Mouse (Mus musculus) ES-Bruce4 (cell line): ENCODE data around the gene Adm. TPM values are rescaled to one million over a fixed set of nuclear protein-coding genes. Genes with fewer than 3 reads are reported as not detected.

ENCODE experiments used
- H3K27ac ChIP-seq: 2 replicates; pipeline ENCODE4 v1.5.1; 2012; ENCODE audit warnings: low read length, inconsistent platforms; ENCODE audit not compliant: insufficient read depth
- H3K27me3 ChIP-seq: 2 replicates; pipeline ENCODE4 v1.6.1; 2012; ENCODE audit warnings: mild to moderate bottlenecking, low read length, inconsistent platforms; ENCODE audit not compliant: control insufficient read depth, poor library complexity, insufficient read depth, severe bottlenecking
- H3K36me3 ChIP-seq: 2 replicates; pipeline ENCODE4 v1.6.1; 2012; ENCODE audit warnings: inconsistent platforms, mild to moderate bottlenecking, low read length, moderate library complexity; ENCODE audit not compliant: control insufficient read depth, poor library complexity, insufficient read depth, severe bottlenecking
- H3K4me1 ChIP-seq: one replicate; pipeline ENCODE4 v1.8.1; 2011; ENCODE audit warnings: low read length; ENCODE audit not compliant: control insufficient read depth, insufficient read depth
- H3K4me3 ChIP-seq: 2 replicates; pipeline ENCODE4 v1.5.1; 2011; ENCODE audit warnings: low read depth, mild to moderate bottlenecking, low read length
- H3K9ac ChIP-seq: 2 replicates; pipeline ENCODE4 v1.6.1; 2012; ENCODE audit warnings: low read depth, mild to moderate bottlenecking, inconsistent platforms; ENCODE audit not compliant: poor library complexity, severe bottlenecking
- H3K9me3 ChIP-seq: replicated peaks from 2 replicates; pipeline ENCODE4 v1.6.1; 2012; ENCODE audit warnings: mild to moderate bottlenecking, low read length, inconsistent platforms; ENCODE audit not compliant: control insufficient read depth, poor library complexity, insufficient read depth, severe bottlenecking
- CTCF ChIP-seq: IDR thresholded peaks from one replicate; pipeline ENCODE4 v1.8.1; 2011; ENCODE audit warnings: low read depth, low read length
- EP300 ChIP-seq: IDR thresholded peaks from 2 replicates; pipeline ENCODE4 v1.6.1; 2011; ENCODE audit warnings: low read depth, low read length; ENCODE audit not compliant: insufficient read depth
- POLR2A ChIP-seq: IDR thresholded peaks from one replicate; pipeline ENCODE4 v1.8.1; 2011; ENCODE audit warnings: low read length; ENCODE audit not compliant: insufficient read depth
- polyA plus RNA-seq: library from polyadenylated mRNA; stranded (reverse); fragments of >200 nt; gene quantifications from 2 replicates; pipeline ENCODE4 v1.2.4, GENCODE M21; 2011; ENCODE audit warnings: low read depth; ENCODE audit not compliant: missing spikeins, insufficient read depth, insufficient read length

Adm gene
- polyA plus RNA-seq, 1 experiment = 1.9 TPM

- Histone ChIP-seq H3K27ac (no peak overlapping the region), H3K4me1 (no peaks in the 10 kb centered on the region), H3K9ac (peak overlapping the region; percentile 96), H3K36me3 (no peaks in the 10 kb centered on the region), H3K27me3 (no peaks in the 10 kb centered on the region), H3K4me3 (peak overlapping the region; percentile 95), H3K9me3 (no peaks in the 10 kb centered on the region)
- TF ChIP-seq CTCF (no peak), EP300 (no peak), POLR2A (no peak)
Measured at GRCm38 (mm10) chr7:110615151-110615631, 12.3 kb upstream of the Adm start.

DNA sequence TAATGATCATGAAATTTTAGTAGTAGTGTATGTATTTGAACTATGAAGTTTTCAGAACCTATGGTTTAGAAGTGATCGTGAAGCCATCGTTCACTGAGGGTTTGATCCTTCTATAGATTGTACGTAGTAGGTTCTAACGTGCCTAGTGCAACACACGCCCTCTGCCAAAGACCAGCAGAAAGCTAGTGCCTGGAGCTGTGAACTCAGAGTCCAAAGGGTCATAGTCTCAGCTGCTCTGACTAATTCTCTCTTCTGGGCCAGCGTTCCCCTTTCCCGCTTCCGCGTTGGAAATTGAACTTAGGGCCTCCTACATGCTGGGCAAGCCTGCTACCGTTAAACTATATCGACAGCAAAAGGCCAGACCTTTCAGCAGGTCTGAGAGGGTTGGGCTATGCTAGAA, 11.7 kb upstream of the Adm start:
- Histone ChIP-seq H3K9me3 (no peaks in the 10 kb centered on the region), H3K27me3 (no peaks in the 10 kb centered on the region), H3K4me3 (peak overlapping the region; percentile 23), H3K9ac (peak overlapping the region; percentile 96), H3K27ac (0 out of 2 replicates have a peak overlapping the region, but pooled peaks have one; percentile 25), H3K4me1 (no peaks in the 10 kb centered on the region), H3K36me3 (no peaks in the 10 kb centered on the region)
- TF ChIP-seq EP300 (no peak), CTCF (no peak), POLR2A (no peak)

- H3K4me1 ChIP-seq = no peaks in the 10 kb centered on the region
- H3K27ac ChIP-seq = no peak overlapping the region
- H3K9me3 ChIP-seq = no peaks in the 10 kb centered on the region
- H3K4me3 ChIP-seq = no peak overlapping the region
- TF ChIP-seq CTCF (no peak), EP300 (no peak), POLR2A (no peak)
- H3K9ac ChIP-seq = no peak overlapping the region
- no peaks in the 10 kb centered on the region for H3K27me3 ChIP-seq
- H3K36me3 ChIP-seq = no peaks in the 10 kb centered on the region
Measured at GRCm38 (mm10) chr7:110619086-110619611, 8.3 kb upstream of the Adm start.

DNA sequence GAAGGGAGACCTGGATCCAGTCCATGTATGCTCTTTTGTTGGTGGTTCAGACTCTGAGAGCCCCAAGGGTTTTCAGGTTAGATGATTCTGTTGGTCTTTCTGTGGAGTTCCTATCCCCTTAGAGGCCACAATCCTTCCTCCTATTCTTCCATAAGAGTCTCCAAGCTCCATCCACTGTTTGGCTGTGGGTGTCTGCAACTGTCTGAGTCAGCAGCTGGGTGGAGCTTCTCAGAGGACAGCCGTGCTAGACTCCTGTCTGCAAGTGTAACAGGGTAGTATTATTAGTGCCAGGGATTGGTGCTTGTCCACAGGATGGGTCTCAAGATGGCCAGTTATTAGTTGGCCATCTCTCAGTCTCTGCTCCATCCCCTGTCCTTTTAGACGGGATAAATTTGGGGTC, 3.4 kb upstream of the Adm start:
- no peak overlapping the region for H3K27ac ChIP-seq
- H3K9me3 ChIP-seq = no peaks in the 10 kb centered on the region
- no peak for TF ChIP-seq EP300
- TF ChIP-seq POLR2A = no peak
- no peak for TF ChIP-seq CTCF
- H3K9ac ChIP-seq = no peak overlapping the region
- no peak overlapping the region for H3K4me3 ChIP-seq
- no peaks in the 10 kb centered on the region for H3K36me3 ChIP-seq
- H3K27me3 ChIP-seq = peaks cover 3% of the 10 kb centered on the region; the same call in 1 of the 2 replicates
- H3K4me1 ChIP-seq = no peaks in the 10 kb centered on the region

- TF ChIP-seq EP300 = no peak
- TF ChIP-seq CTCF = no peak
- TF ChIP-seq POLR2A = no peak
- Histone ChIP-seq H3K4me3 (no peak overlapping the region), H3K27ac (no peak overlapping the region), H3K27me3 (peaks cover 3% of the 10 kb centered on the region; the same call in 1 of the 2 replicates), H3K9ac (no peak overlapping the region), H3K9me3 (no peaks in the 10 kb centered on the region), H3K4me1 (no peaks in the 10 kb centered on the region), H3K36me3 (no peaks in the 10 kb centered on the region)
Measured at GRCm38 (mm10) chr7:110624961-110625360, 2.5 kb upstream of the Adm start.

- no peak for TF ChIP-seq CTCF
- no peak for TF ChIP-seq EP300
- TF ChIP-seq POLR2A = no peak
- Histone ChIP-seq H3K27me3 (peaks cover 3% of the 10 kb centered on the region; the same call in 1 of the 2 replicates), H3K36me3 (no peaks in the 10 kb centered on the region), H3K9ac (no peak overlapping the region), H3K9me3 (no peaks in the 10 kb centered on the region), H3K4me3 (no peak overlapping the region), H3K27ac (no peak overlapping the region), H3K4me1 (no peaks in the 10 kb centered on the region)
Measured at GRCm38 (mm10) chr7:110625489-110625888, 2.0 kb upstream of the Adm start.
